Mouse (Mus musculus): ENCODE data around the gene Celf2. TPM values are rescaled to one million over a fixed set of nuclear protein-coding genes. Genes with fewer than 3 reads are reported as not detected.

The Celf2 gene
- polyA plus RNA-seq, 1 experiment from 2014 or later = 25.2 TPM

DNA sequence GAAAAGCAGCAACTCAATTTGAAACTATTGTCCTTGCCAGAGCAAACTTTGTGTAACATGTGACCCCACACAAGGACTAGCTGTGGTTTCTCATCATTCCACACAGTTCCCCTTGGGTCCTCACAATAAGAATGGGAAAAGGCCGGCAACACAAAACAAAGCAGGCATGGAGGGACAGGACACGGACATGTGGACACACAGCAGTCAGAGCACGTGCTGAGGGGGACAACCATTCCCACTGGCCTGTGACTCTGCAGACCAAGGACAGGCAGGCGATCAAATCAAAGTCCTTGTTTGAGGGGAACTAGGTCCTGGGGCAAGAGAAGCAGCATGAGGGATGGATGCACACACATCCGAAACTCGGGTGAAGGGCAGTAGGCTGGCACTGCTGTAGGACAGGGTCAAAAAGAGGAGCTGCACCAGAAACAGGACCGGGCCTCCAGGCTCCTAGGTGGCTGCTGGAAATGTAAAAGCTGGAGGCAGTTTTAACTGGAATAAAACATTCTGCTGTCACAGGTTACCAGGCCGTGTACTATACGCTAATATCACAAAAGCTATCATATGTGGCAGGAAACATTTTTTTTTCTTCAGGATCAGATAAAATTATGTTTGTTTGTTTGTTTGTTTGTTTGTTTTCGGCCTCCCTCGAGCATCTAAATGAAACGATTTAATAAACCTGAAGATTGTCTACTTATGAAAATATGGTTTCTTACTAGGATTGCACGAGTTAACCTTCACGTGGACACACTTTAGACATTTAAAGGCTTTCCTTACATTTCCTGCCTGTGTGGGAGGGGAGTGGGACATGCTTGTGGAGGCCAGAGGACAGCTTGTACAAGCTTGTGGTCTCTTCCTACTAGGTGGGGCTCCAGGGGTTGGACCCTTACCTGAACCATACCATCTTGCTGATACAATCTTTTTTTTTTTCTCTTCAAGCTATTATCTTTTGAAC lies 950.8 kb downstream of the Celf2 start:
- TF ChIP-seq CTCF (IDR thresholded peaks at IDR 0.05) = no peak
- DNase-seq (ENCODE audit: low read depth, low spot score) = no peak
- no peak for ATAC-seq
- no peaks in the 10 kb centered on the region for H3K27me3 ChIP-seq
- CTCF ChIA-PET = interaction anchor here (0.7 kb wide), 1 partner anchor 34 kb away, joined by 3 read pairs; no protein-coding TSS in a partner anchor
- POLR2A ChIA-PET = no interaction called here
- in situ Hi-C loops (cut with MboI; ENCODE audit: low pct_unique_long_range_greater_than_20kb) = no loop called here

DNA sequence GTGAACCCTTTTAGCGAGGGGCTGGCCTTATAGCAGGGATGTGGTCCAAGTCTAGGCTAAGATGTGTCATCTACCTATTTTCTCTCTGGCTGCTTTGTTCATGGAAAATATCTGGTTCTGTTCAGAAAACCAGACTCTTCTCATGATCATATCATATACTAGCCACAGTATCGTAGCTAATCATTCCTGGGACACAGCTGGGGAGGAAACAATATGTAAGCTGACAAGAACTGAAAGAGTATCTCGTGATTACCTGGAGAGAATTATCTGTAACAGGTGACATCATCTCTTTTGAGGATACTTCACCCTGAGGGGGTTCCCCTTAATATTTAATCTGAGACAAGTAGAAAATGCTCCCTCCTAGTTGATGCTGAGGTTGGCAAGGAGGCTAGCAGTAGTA lies 951.6 kb downstream of the Celf2 start:
- DNase-seq (ENCODE audit: low read depth, low spot score) (no peak), ATAC-seq (no peak)
- in situ Hi-C loops (cut with MboI; ENCODE audit: low pct_unique_long_range_greater_than_20kb) = no loop called here
- no peak for TF ChIP-seq CTCF (IDR thresholded peaks at IDR 0.05)
- no peaks in the 10 kb centered on the region for H3K27me3 ChIP-seq
- POLR2A ChIA-PET = no interaction called here
- CTCF ChIA-PET = interaction anchor here (0.9 kb wide), 1 partner anchor 10 kb away, joined by 3 read pairs; no protein-coding TSS in a partner anchor

- no peak for TF ChIP-seq CTCF (IDR thresholded peaks at IDR 0.05)
- CTCF ChIA-PET = interaction anchor here (0.9 kb wide), 1 partner anchor 9 kb away, joined by 3 read pairs; no protein-coding TSS in a partner anchor
- DNase-seq (ENCODE audit: low read depth, low spot score) = no peak
- in situ Hi-C loops (cut with MboI; ENCODE audit: low pct_unique_long_range_greater_than_20kb) = no loop called here
- ATAC-seq = no peak
- no peaks in the 10 kb centered on the region for H3K27me3 ChIP-seq
- POLR2A ChIA-PET = no interaction called here
These were observed 952.5 kb downstream of the Celf2 start for GRCm38 (mm10) chr2:6556913-6557312.

GRCm38 (mm10) chr2:6553656-6554055 lies 955.7 kb downstream of the Celf2 start:
- in situ Hi-C loops (cut with MboI; ENCODE audit: low pct_unique_long_range_greater_than_20kb) = no loop called here
- ChIA-PET CTCF (no interaction called here), POLR2A (no interaction called here)
- no peak for TF ChIP-seq CTCF (IDR thresholded peaks at IDR 0.05)
- no peak for ATAC-seq
- H3K27me3 ChIP-seq = no peaks in the 10 kb centered on the region
- no peak for DNase-seq (ENCODE audit: low read depth, low spot score)

DNA sequence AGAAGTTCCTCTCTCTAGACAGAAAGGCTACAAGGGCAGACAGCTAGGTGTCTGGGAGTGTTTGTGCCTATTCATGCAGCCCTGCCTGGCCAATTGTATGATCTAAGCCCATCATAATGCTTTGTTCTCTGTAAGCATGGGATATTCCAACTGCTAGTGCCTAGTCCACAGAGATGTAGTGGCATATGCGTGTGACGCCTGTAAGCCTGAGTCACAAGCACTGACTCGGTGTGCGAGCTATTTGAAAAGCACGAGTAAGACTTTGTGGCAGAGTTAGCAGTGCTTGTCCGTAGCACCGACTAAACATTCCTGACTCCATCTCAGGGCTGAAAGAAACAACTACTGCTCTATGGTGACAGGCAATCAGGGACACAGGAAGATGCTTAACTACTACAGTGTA lies 960.1 kb downstream of the Celf2 start:
- CTCF ChIA-PET = interaction anchor here (0.6 to 1.4 kb wide), 3 partner anchors 53 to 607 kb away, joined by 3 to 4 read pairs (median 3); partner anchors contain the start of gene Dhtkd1
- H3K27me3 ChIP-seq = no peaks in the 10 kb centered on the region
- DNase-seq (ENCODE audit: low read depth, low spot score) (peak; percentile 61), ATAC-seq (peak; percentile 96)
- in situ Hi-C loops (cut with MboI; ENCODE audit: low pct_unique_long_range_greater_than_20kb) = no loop called here
- TF ChIP-seq CTCF (IDR thresholded peaks at IDR 0.05) = no peak
- POLR2A ChIA-PET = no interaction called here

DNA sequence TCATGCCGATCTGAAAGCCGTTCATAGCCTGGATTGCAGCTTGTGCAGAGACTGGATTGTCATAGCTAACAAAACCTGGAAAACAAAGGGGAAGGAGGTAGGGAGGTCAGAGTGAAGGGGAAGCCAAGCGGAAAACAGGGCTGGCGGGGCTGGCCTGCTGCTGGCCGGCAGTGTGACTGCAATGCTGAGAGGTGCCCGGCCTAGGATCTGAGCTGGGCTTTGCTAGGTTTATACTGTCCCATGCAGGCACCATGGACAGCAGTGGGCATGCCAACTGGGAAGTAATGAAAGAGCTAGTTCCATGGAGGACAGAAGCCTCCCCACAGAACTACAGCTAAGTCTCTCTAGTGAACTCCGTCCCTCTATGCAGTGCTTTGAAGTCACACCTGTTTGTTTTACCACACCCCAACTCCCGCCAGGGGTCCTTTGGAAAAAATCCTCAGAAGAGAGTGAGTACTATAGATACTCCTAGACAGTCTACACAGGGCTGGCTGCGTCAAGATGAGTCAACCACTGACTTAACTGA lies 962.2 kb downstream of the Celf2 start:
- no peak for DNase-seq (ENCODE audit: low read depth, low spot score)
- no peak for ATAC-seq
- POLR2A ChIA-PET = no interaction called here
- CTCF ChIA-PET = interaction anchor here (1.2 kb wide), 1 partner anchor 10 kb away, joined by 3 read pairs; no protein-coding TSS in a partner anchor
- in situ Hi-C loops (cut with MboI; ENCODE audit: low pct_unique_long_range_greater_than_20kb) = no loop called here
- H3K27me3 ChIP-seq = no peaks in the 10 kb centered on the region
- TF ChIP-seq CTCF (IDR thresholded peaks at IDR 0.05) = no peak

DNA sequence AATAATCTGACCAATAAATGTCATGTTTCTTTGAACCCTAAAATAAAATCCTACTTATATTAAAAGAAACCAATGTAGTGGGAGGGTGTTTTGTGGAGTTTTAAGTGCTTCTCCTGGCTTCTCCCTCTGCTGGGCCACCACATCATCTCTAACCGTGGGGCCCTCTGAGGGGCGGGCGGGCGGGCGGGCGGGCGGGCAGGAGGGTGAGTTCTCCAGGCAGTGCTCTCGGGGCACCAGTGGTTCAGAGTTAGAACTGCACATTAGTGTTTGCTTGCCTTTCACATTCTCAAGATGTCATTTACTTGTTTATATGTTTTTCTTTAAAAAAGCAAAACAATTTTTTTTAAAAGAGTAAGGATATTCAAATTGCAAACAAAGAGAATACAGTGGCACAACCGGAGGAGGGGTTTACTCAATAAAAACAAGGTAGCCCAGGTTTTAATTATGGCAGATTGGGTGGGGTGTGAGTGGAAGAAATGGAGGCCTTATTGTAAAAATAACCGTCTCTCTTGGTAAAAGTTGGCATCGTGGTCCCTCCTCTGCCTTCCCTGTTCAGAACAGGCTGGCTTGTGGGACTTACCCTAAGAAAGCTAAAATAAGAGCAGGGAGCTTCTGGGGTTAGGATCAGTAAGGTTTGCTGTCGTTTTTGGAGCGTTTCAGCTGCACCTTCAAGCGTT lies 962.8 kb downstream of the Celf2 start:
- no peak for ATAC-seq
- DNase-seq (ENCODE audit: low read depth, low spot score) = no peak
- POLR2A ChIA-PET = no interaction called here
- no peak for TF ChIP-seq CTCF (IDR thresholded peaks at IDR 0.05)
- CTCF ChIA-PET = no interaction called here
- no peaks in the 10 kb centered on the region for H3K27me3 ChIP-seq
- in situ Hi-C loops (cut with MboI; ENCODE audit: low pct_unique_long_range_greater_than_20kb) = no loop called here

DNA sequence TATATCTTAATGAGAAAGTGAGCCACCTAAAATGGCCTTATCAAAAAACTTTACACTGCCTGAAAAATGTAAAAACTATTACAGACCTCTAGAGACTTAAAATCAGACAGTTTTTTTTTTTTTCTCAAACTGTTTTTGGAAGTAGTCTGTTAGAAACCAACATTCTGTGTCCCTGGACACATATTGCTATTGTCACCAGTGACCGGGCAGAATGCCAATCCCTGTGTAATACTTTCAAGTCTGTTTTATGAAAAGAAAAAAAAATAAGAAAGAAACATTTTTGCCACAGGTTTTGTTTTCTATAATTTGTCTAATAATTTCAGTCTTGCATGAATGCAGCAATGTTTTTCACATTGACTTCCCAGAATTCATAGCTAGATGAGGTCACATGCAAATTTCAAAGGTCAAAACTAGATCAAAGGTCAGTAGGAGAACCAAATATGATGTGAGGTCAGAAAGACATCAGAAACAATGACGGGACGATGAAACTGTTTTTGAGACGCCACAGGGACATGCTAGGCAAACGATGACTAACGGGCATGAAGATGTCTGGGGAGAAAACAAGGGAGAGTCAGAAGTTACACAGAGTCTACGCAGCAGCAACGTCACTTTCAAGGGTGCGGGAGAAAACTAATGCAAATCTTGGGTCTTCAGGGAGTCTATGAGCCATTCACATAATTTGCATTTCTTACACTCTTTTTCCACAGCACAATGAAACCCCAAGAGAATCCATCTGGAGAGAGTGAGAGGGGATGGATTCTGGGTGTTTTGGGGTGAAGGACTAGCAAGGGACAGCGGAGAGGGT lies 964.0 kb downstream of the Celf2 start:
- no peak for DNase-seq (ENCODE audit: low read depth, low spot score)
- no peak for ATAC-seq
- in situ Hi-C loops (cut with MboI; ENCODE audit: low pct_unique_long_range_greater_than_20kb) = no loop called here
- no peaks in the 10 kb centered on the region for H3K27me3 ChIP-seq
- POLR2A ChIA-PET = no interaction called here
- no peak for TF ChIP-seq CTCF (IDR thresholded peaks at IDR 0.05)
- CTCF ChIA-PET = no interaction called here

- ATAC-seq (no peak), DNase-seq (ENCODE audit: low read depth, low spot score) (no peak)
- ChIA-PET POLR2A (no interaction called here), CTCF (no interaction called here)
- no peak for TF ChIP-seq CTCF (IDR thresholded peaks at IDR 0.05)
- in situ Hi-C loops (cut with MboI; ENCODE audit: low pct_unique_long_range_greater_than_20kb) = no loop called here
- no peaks in the 10 kb centered on the region for H3K27me3 ChIP-seq
These were observed 965.7 kb downstream of the Celf2 start for GRCm38 (mm10) chr2:6543650-6544049.

DNA sequence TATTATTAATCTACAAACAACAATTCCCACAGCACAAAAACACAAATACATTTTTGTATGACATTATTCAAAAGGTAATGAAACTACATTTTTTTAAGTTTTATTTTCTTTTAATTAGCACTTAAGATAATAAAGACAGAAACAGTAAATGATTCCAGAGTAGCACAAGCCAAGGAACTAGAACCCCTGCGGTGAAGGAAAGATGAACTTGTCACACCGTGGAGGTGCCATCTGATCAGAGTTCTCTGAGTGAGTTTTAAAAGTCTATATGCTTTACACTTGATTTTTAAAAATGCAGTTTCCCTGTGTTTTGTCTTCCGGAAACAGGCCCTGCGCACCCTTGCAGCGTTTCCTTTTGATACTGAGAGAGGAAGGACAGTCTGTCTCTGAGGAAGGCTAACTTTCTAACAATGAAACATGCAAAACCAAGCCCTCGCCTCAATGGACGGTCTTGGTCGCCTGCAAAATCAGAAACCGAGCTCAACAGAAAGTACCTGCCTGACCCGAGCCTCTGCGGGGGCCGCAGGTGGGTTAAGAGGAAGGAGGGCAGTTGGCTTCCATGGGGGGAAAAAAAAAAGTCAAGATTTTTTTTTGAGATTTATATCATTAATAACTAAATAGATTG lies 966.7 kb downstream of the Celf2 start:
- ATAC-seq (no peak), DNase-seq (ENCODE audit: low read depth, low spot score) (no peak)
- H3K27me3 ChIP-seq = no peaks in the 10 kb centered on the region
- POLR2A ChIA-PET = no interaction called here
- CTCF ChIA-PET = no interaction called here
- in situ Hi-C loops (cut with MboI; ENCODE audit: low pct_unique_long_range_greater_than_20kb) = no loop called here
- no peak for TF ChIP-seq CTCF (IDR thresholded peaks at IDR 0.05)

Measured in Patski (cell line).